Mouse (Mus musculus) C2C12 (cell line): ENCODE results near the gene Pigw.

Experiments
- CEBPB ChIP-seq: IDR thresholded peaks from one replicate; pipeline ENCODE4 v1.6.1; 2011; ENCODE audit warnings: low read depth, mild to moderate bottlenecking, control low read depth, moderate library complexity
- CTCF ChIP-seq: IDR thresholded peaks from one replicate; pipeline ENCODE4 v1.5.1; 2011; ENCODE audit not compliant: control insufficient read depth, insufficient read depth, insufficient read length
- MAX ChIP-seq: IDR thresholded peaks from one replicate; pipeline ENCODE4 v1.6.1; 2011; ENCODE audit warnings: mild to moderate bottlenecking, control low read depth
- MYOG ChIP-seq: IDR thresholded peaks from one replicate; pipeline ENCODE4 v1.6.1; 2011; ENCODE audit not compliant: control insufficient read depth, insufficient read length; ENCODE audit errors: extremely low read depth
- USF1 ChIP-seq: IDR thresholded peaks from one replicate; pipeline ENCODE4 v1.6.1; 2011; ENCODE audit warnings: low read depth, mild to moderate bottlenecking, control low read depth, moderate library complexity

DNA sequence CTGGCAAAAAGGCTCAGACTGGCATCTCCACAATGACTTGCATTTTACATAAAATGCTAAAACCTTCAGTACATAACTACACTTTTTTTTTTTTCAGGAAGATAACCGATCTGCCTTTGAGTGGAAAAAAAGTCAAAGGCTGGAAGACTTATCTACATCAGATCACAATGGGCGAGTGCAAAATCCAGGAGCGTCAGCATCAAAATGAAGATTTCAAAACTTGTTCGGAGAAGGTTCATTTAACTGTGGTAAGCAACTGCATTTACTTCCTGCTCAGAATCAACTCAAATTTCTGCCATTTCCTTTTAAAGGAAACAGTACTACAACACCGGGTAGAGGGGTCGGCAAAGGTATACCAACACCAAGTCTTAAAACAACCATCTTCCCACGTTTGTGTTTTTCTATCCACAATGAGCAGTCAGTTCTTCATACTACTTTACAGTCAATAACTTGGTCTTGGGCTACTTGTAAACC lies 11.3 kb downstream of the Pigw start:
- TF ChIP-seq CTCF (no peak), CEBPB (no peak), MAX (no peak), USF1 (no peak), MYOG (no peak)
